Mouse (Mus musculus) effector memory CD4-positive, alpha-beta T cell, adult 7 months (primary cell): ENCODE results near the gene Cib2. TPM values are rescaled to one million over a fixed set of nuclear protein-coding genes. Genes with fewer than 3 reads are reported as not detected.

ENCODE experiments used
- polyA plus RNA-seq: library from polyadenylated mRNA; unstranded; fragments of 100-300 nt; shearing (Covaris generic); gene quantifications from one replicate; pipeline ENCODE4 v1.2.1, GENCODE M21; 2017

The Cib2 gene
- polyA plus RNA-seq: not detected

GRCm38 (mm10) chr9:54559771-54560471, at the start of gene Cib2:
TSS of gene Cib2 (minus strand) at chr9:54560218.

GRCm38 (mm10) chr9:54586199-54587061, 26.4 kb upstream of the Cib2 start, which contains the start of gene Idh3a:
TSS of gene Idh3a (plus strand) at chr9:54586334.

GRCm38 (mm10) chr9:54538684-54539083, 21.3 kb downstream of the Cib2 start, which contains the start of gene Sh2d7:
TSS of gene Sh2d7 (plus strand) at chr9:54538984.

GRCm38 (mm10) chr9:54501453-54502110, 58.4 kb downstream of the Cib2 start, which contains the start of gene Dmxl2:
TSS of gene Dmxl2 (minus strand) at chr9:54501626.

Other genes starting within 250 kb of the Cib2 start
- gene Dmxl2, start 58.6 kb downstream of the Cib2 start, polyA plus RNA-seq: 0.74 TPM
- not detected for gene Sh2d7, start 21.2 kb downstream of the Cib2 start, polyA plus RNA-seq
- gene Idh3a, start 26.1 kb upstream of the Cib2 start, polyA plus RNA-seq: 101 TPM
- 26.0 TPM for gene Acsbg1, start 101.7 kb upstream of the Cib2 start, polyA plus RNA-seq
- gene Dnaja4, start 138.7 kb upstream of the Cib2 start, polyA plus RNA-seq: 68.6 TPM
- 51.2 TPM for gene Wdr61, start 174.3 kb upstream of the Cib2 start, polyA plus RNA-seq
- gene Crabp1, start 204.5 kb upstream of the Cib2 start, polyA plus RNA-seq: not detected